In the genomic region with DNA sequence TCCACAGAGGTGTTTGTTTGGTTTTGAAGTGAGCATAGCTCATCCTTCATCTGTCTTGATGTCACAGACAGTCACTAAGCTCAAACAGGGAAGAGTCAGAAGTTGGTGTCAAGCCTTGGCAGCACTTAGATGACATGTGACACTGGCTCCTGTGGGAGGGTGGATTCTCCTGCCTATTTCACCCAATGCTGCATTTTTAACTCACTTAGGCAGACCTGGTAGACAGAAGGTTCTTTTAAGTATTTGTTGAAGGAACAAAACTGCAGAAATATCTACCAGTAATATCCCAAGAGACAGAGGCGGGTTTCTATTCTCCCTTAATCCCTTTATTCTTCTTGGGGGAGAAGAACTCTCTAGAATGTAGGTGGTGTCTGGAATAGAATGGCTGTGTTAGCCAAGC, we compare ENCODE assay signal across 15 mouse cellular contexts.
"Had no signal": no experiment of that assay in that cellular context is flagged by ENCODE, and none has a peak within 500 bp of the region (broad histone marks: within the 10 kb centered on the region; RNA-seq: fewer than 3 reads in every experiment).

No protein-coding gene starts in this region.

- ATAC-seq: lung, postnatal 0 days; midbrain, embryonic 15.5 days had no signal

- H3K27me3 ChIP-seq: kidney, embryonic 15.5 days; liver, embryonic 13.5 days; midbrain, embryonic 12.5 days; midbrain, embryonic 15.5 days; neural tube, embryonic 12.5 days; neural tube, embryonic 15.5 days had no signal

- H3K27ac ChIP-seq: kidney, embryonic 15.5 days; liver, embryonic 13.5 days; macrophage; midbrain, embryonic 12.5 days; midbrain, embryonic 15.5 days; neural tube, embryonic 12.5 days; neural tube, embryonic 15.5 days had no signal

- H3K9me3 ChIP-seq: kidney, embryonic 15.5 days; midbrain, embryonic 12.5 days; midbrain, embryonic 15.5 days; neural tube, embryonic 12.5 days; neural tube, embryonic 15.5 days had no signal

- H3K4me2 ChIP-seq: kidney, embryonic 15.5 days; liver, embryonic 13.5 days; lung, embryonic 14.5 days; midbrain, embryonic 12.5 days; midbrain, embryonic 15.5 days; neural tube, embryonic 12.5 days; neural tube, embryonic 15.5 days had no signal

- DNase-seq: kidney, adult 11 months; kidney, adult 8-10 months; kidney, postnatal 10 days; kidney, postnatal 36 days; layer of hippocampus, adult 9-11 months; liver, embryonic 13.5 days; lung, embryonic 14.5 days; thymus, postnatal 25 days had no signal

- H3K36me3 ChIP-seq: kidney, embryonic 15.5 days; liver, embryonic 13.5 days; midbrain, embryonic 12.5 days; midbrain, embryonic 15.5 days; neural tube, embryonic 12.5 days; neural tube, embryonic 15.5 days had no signal

- H3K4me1 ChIP-seq: kidney, embryonic 15.5 days; liver, embryonic 13.5 days; midbrain, embryonic 12.5 days; midbrain, embryonic 15.5 days; neural tube, embryonic 12.5 days; neural tube, embryonic 15.5 days had no signal

- H3K4me3 ChIP-seq: kidney, embryonic 15.5 days; liver, embryonic 13.5 days; midbrain, embryonic 12.5 days; midbrain, embryonic 15.5 days; neural tube, embryonic 12.5 days; neural tube, embryonic 15.5 days had no signal

- H3K9ac ChIP-seq: kidney, embryonic 15.5 days; liver, embryonic 13.5 days; lung, embryonic 14.5 days; midbrain, embryonic 12.5 days; midbrain, embryonic 15.5 days; neural tube, embryonic 12.5 days; neural tube, embryonic 15.5 days had no signal
